Mouse (Mus musculus) heart, embryonic 10.5 days (tissue): ENCODE data around the gene Il17c. TPM values are rescaled to one million over a fixed set of nuclear protein-coding genes. Genes with fewer than 3 reads are reported as not detected.
A peak's percentile ranks its signal among the peaks of the same experiment; 100 is the strongest.

Source experiments
- DNase-seq: peaks from one replicate; pipeline ENCODE4 v3.0.0-alpha.2; 2017; ENCODE audit warnings: low spot score
- H3K27ac ChIP-seq: fragments of 300-500 bp; sonication (generic); 2 replicates; pipeline ENCODE4 v1.5.1; 2016; ENCODE audit warnings: mild to moderate bottlenecking
- H3K27me3 ChIP-seq: fragments of 300-500 bp; sonication (generic); 2 replicates; pipeline ENCODE4 v1.6.1; 2016; ENCODE audit warnings: mild to moderate bottlenecking; ENCODE audit not compliant: poor library complexity, insufficient read depth, severe bottlenecking
- H3K36me3 ChIP-seq: fragments of 300-500 bp; sonication (generic); 2 replicates; pipeline ENCODE4 v1.6.1; 2016; ENCODE audit warnings: mild to moderate bottlenecking, moderate library complexity
- H3K4me1 ChIP-seq: fragments of 300-500 bp; sonication (generic); 2 replicates; pipeline ENCODE4 v1.6.1; 2016; ENCODE audit warnings: mild to moderate bottlenecking
- H3K4me3 ChIP-seq: fragments of 300-500 bp; sonication (generic); 2 replicates; pipeline ENCODE4 v1.5.1; 2016; ENCODE audit warnings: mild to moderate bottlenecking, moderate library complexity
- H3K9me3 ChIP-seq: fragments of 300-500 bp; sonication (generic); 2 replicates; pipeline ENCODE4 v1.6.1; 2016; ENCODE audit warnings: mild to moderate bottlenecking, moderate library complexity
- WGBS: fragments of 180-500 bp; shearing (Covaris S2); methylation state at CpG from one replicate; pipeline ENCODE4 v1.1.7; 2016; 5-methylcytosine and 5-hydroxymethylcytosine counted together
- microRNA-seq: library from miRNA; unstranded; fragments of <30 nt; microRNA quantifications from one replicate; pipeline ENCODE4, GENCODE M21; 2017
- polyA plus RNA-seq: library from polyadenylated mRNA; unstranded; fragments of >200 nt; fragmentation: Nextera tagmentation; extraction: Ambion mirVana; gene quantifications from 2 replicates; pipeline ENCODE4 v1.2.1, GENCODE M21; 2016

Il17c gene
- polyA plus RNA-seq, 1 experiment from 2014 or later = not detected

- Histone ChIP-seq H3K27ac (no peak overlapping the region), H3K9me3 (no peaks in the 10 kb centered on the region), H3K4me1 (peaks cover 39% of the 10 kb centered on the region), H3K27me3 (no peaks in the 10 kb centered on the region), H3K36me3 (peaks cover 61% of the 10 kb centered on the region), H3K4me3 (no peak overlapping the region)
- WGBS = 88% methylated on average over 13 of the region's 13 CpGs
- no peak for DNase-seq
These were observed 46.0 kb downstream of the Il17c start for GRCm38 (mm10) chr8:122467816-122468215.

- Histone ChIP-seq H3K9me3 (no peaks in the 10 kb centered on the region), H3K4me3 (no peak overlapping the region), H3K4me1 (peaks cover 29% of the 10 kb centered on the region), H3K27me3 (no peaks in the 10 kb centered on the region), H3K27ac (0 out of 2 replicates have a peak overlapping the region, but pooled peaks have one; percentile 23), H3K36me3 (peaks cover 74% of the 10 kb centered on the region)
- 74% methylated on average over 6 of the region's 6 CpGs for WGBS
- DNase-seq = no peak
These were observed 47.6 kb downstream of the Il17c start for GRCm38 (mm10) chr8:122469407-122469806.

GRCm38 (mm10) chr8:122469965-122470364, 48.1 kb downstream of the Il17c start:
- Histone ChIP-seq H3K9me3 (no peaks in the 10 kb centered on the region), H3K4me1 (peaks cover 29% of the 10 kb centered on the region), H3K36me3 (peaks cover 74% of the 10 kb centered on the region), H3K27me3 (no peaks in the 10 kb centered on the region), H3K27ac (0 out of 2 replicates have a peak overlapping the region, but pooled peaks have one; percentile 23), H3K4me3 (no peak overlapping the region)
- DNase-seq = no peak
- 82% methylated on average over 10 of the region's 10 CpGs for WGBS

GRCm38 (mm10) chr8:122470691-122471090, 48.9 kb downstream of the Il17c start:
- 85% methylated on average over 5 of the region's 5 CpGs for WGBS
- Histone ChIP-seq H3K27ac (no peak overlapping the region), H3K4me3 (no peak overlapping the region), H3K27me3 (no peaks in the 10 kb centered on the region), H3K4me1 (peaks cover 26% of the 10 kb centered on the region), H3K9me3 (no peaks in the 10 kb centered on the region), H3K36me3 (peaks cover 67% of the 10 kb centered on the region)
- DNase-seq = no peak

Small RNA genes lying within 50 kb of the gene (microRNA-seq; reads per million reads assigned to microRNA genes)
- gene Gm24366 = not detected

Other genes starting within 250 kb of the Il17c start
- 5.7 and 12.8 TPM in 2 replicates for gene Zfpm1, start 139.9 kb upstream of the Il17c start, polyA plus RNA-seq
- not detected in 2 replicates for gene Trhr2, start 61.3 kb upstream of the Il17c start, polyA plus RNA-seq
- 47.4 and 51.0 TPM in 2 replicates for gene Zc3h18, start 45.4 kb upstream of the Il17c start, polyA plus RNA-seq
- gene Cyba, start 10.9 kb downstream of the Il17c start, polyA plus RNA-seq = 185 and 214 TPM in 2 replicates
- gene Mvd, start 21.4 kb downstream of the Il17c start, polyA plus RNA-seq = 41.7 and 43.8 TPM in 2 replicates
- gene Snai3, start 38.7 kb downstream of the Il17c start, polyA plus RNA-seq = 2.3 and 6.6 TPM in 2 replicates
- gene Rnf166, start 54.0 kb downstream of the Il17c start, polyA plus RNA-seq = 37.1 and 38.8 TPM in 2 replicates
- gene Ctu2, start 54.1 kb downstream of the Il17c start, polyA plus RNA-seq = 40.5 and 45.9 TPM in 2 replicates
- 23.7 and 29.3 TPM in 2 replicates for gene Piezo1, start 129.3 kb downstream of the Il17c start, polyA plus RNA-seq
- gene Cdt1, start 146.0 kb downstream of the Il17c start, polyA plus RNA-seq = 47.6 TPM in 2 replicates
- 318 and 361 TPM in 2 replicates for gene Aprt, start 154.9 kb downstream of the Il17c start, polyA plus RNA-seq
- 8.1 and 11.9 TPM in 2 replicates for gene Galns, start 189.4 kb downstream of the Il17c start, polyA plus RNA-seq
- 52.9 and 67.4 TPM in 2 replicates for gene Trappc2l, start 189.6 kb downstream of the Il17c start, polyA plus RNA-seq
- gene Pabpn1l, start 200.7 kb downstream of the Il17c start, polyA plus RNA-seq = 0.19 TPM in 1 of 2 replicates, not detected in the other